Mouse (Mus musculus) myocyte (in vitro differentiated cells): ENCODE measurements around the gene Slc25a21.

ENCODE experiments used
- MYOG ChIP-seq, 3 experiments: IDR thresholded peaks; one replicate each; pipeline ENCODE4 v1.6.1; 2011; ENCODE audit warnings: control low read depth in 2 of 3, low read depth in 2 of 3, mild to moderate bottlenecking in 2 of 3; ENCODE audit not compliant: insufficient read length in 2 of 3, control insufficient read depth in 1 of 3, insufficient read depth in 1 of 3
- POLR2A ChIP-seq: IDR thresholded peaks from one replicate; pipeline ENCODE4 v1.6.1; 2011; ENCODE audit warnings: low read depth, mild to moderate bottlenecking, control low read depth, moderate library complexity; ENCODE audit not compliant: insufficient read length
- POLR2AphosphoS2 ChIP-seq: IDR thresholded peaks from one replicate; pipeline ENCODE4 v1.6.1; 2011; ENCODE audit warnings: low read depth, control low read depth; ENCODE audit not compliant: insufficient read length
- TCF12 ChIP-seq: IDR thresholded peaks from one replicate; pipeline ENCODE4 v1.6.1; 2011; ENCODE audit warnings: mild to moderate bottlenecking, control low read depth; ENCODE audit not compliant: poor library complexity, insufficient read depth, severe bottlenecking
- TCF3 ChIP-seq: IDR thresholded peaks from one replicate; pipeline ENCODE4 v1.6.1; 2011; ENCODE audit warnings: low read depth, control low read depth; ENCODE audit not compliant: insufficient read length

- TF ChIP-seq POLR2AphosphoS2 (no peak), POLR2A (no peak), MYOG (IDR thresholded peaks at IDR 0.05; ENCODE audit: control insufficient read depth in 1 of 3, insufficient read depth in 1 of 3, insufficient read length in 2 of 3, low read depth in 2 of 3) (no peak), TCF3 (no peak), TCF12 (no peak)
Observed at GRCm38 (mm10) chr12:56674726-56675125, 522.5 kb downstream of the Slc25a21 start.
